Mouse (Mus musculus): ENCODE data around the gene Mark1.

- TF ChIP-seq CTCF (IDR thresholded peaks at IDR 0.05; ENCODE audit: control insufficient read depth, insufficient read depth, low read length): no peak
- no peak for TF ChIP-seq POLR2A (IDR thresholded peaks at IDR 0.05; ENCODE audit: borderline replicate concordance, control insufficient read depth, low read depth, low read length)
These were observed 68.3 kb downstream of the Mark1 start for GRCm38 (mm10) chr1:184931097-184931496.
